Mouse (Mus musculus) cerebellum, postnatal 25 days (tissue): Measurements from ENCODE around the gene Nxph1.

Experiments used
- DNase-seq, 2 experiments: peaks; one replicate each; pipeline ENCODE4 v3.0.0; 2021; ENCODE audit warnings: mixed read lengths in 2 of 2

Nxph1 gene

DNA sequence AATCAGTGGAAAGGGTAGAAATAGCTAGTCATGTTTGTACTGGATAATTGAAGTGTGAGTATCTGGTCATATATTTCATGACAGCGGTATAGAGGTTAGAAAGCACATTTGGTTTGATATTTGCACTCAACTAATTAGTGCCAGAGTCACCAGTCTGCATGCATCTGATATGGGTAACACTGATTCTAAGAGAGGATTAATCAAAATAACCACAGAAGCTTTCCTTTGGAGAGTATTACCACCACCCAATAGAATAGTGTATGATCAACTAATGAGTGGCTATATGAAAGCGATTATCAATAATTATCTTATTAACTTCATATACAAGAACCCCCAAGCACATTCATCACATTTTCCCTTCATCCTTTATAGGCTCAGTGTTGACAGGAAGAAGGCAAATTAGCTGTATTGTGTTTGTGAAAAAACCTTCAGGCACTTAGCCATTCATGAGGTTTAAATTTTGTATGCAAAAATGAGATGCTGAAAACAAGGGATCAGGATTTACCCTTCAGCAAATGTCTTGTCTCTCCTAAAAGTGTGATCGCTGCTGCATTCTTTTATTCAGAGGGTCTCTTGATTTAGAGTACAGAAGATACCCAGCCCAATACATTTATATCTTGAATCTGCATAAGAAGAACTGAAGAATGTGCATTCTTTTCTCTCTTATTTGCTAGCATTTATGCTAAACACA is 185.5 kb downstream of the Nxph1 start:
- no peak for DNase-seq

DNA sequence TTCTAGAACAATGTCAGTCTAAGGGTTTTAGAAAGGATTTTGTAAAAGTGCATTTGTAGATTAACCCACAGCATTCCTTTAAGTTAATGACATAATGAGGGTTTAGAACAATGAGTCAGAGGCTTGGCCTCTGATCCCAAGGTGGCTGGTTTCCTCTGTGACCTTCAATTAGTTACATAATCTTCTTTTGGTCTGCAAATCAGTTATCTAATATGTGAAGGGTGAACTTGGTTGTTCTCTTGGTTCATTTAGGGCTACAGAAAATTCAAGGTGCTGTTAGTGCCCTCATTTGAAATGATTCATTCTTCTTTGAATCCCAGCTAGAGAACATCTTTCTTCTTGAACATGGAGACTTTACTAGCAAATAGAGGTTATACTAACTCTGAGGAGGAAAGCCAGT is 199.7 kb downstream of the Nxph1 start:
- DNase-seq, result no peak

DNA sequence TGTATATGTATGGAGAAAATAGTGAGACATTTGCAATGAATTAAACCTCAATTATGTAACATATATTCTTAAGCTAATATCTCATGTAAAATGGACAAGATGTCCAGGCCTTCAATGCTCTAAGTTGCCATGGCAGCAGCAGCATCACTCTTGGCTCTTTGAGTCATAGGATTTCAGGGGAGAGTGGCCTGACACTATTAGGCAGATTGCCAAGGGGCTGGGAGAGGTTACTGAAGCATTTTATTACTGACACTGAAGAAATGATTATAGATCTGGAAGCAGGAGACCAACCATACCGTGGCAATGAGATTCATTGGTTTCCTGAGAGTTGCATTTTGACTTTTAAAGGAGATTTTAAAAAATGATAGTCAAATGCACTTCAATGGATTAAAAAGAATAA is 201.6 kb downstream of the Nxph1 start:
- DNase-seq, result peak in 1 of 2 experiments; percentile 9

- DNase-seq, result peak; percentile 19 to 31
Observed at GRCm38 (mm10) chr6:9159191-9159590, 211.0 kb downstream of the Nxph1 start.

- DNase-seq, result no peak
Observed at GRCm38 (mm10) chr6:9182477-9182876, 234.2 kb downstream of the Nxph1 start.

DNA sequence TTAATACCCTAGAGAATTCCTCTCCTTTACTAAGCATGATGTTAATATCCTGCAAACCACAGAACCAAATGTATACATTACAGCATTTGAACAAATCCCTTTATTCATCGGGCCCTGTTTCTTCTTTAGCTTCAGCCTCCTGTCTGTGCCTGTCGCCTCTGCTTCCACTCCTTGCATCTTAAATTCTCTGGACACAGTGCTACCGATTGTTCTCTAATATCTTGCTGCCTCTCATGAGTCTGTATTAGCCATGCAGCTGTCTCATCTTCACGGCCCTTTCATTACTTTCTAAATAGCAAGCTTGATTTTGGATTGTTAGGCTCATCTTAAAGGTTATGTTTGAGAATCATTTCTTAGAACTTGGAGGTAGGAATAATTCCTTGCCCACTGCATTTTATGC is 262.5 kb downstream of the Nxph1 start:
- DNase-seq, result no peak

DNA sequence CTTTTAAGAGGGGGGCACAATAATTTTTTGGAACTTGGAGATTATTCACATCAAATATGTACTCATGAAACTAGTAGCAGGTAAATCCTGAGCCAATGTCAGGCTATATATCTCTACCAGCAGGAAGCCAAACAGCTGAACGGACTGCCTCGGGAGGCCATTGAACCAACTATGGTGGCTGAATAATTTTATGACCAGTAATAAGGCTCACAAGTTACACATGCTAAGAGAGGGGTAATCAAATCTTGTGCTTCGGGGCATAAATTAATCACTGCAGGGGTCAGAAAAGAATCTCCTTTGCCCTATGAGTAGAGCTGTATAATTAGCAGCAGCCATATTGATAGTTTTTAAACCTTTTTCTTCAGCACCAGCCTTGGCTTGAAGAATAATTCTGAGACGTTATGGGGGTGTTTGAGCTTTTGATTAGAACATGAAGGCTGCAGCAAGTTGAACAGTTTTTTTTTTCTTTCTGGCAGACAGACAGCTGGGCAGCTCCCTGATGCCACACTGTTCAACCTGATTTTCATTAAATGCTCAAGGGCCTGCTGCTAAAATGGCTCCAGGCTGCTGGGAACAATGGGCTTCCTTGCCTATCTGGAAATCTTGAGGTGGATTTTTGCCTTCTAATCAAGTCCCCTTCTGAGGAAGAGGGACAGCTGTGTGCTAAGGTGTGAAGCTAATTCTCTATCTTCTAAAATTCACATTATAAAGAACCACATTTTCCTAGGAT is 272.7 kb downstream of the Nxph1 start:
- no peak for DNase-seq

DNA sequence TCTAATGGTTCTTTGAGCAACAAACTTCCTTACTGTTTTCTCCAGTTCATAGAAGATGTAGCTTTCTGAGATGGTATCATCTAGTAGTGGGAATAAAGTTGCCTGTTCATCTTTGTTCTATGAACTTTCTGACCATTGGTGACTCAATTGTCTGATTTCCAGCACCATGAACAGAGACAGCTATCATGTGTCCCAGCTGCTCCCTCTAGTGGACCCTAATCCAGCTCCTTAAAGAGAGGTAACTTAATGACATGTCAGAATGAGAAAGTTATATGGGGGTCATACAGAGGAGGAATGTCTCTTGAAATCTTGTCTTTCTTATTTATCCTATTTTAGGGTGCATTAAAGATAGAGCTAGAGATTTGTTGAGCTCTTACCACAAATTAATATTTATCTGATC is 286.6 kb downstream of the Nxph1 start:
- DNase-seq, result peak; percentile 11 to 56

- DNase-seq, result no peak
Observed at GRCm38 (mm10) chr6:9267998-9268397, 319.8 kb downstream of the Nxph1 start.
